Mouse (Mus musculus): ENCODE data around the gene Ror1.

- TF ChIP-seq CTCF (IDR thresholded peaks at IDR 0.05; ENCODE audit: insufficient read depth, low read depth, low read length) (no peak), POLR2A (IDR thresholded peaks at IDR 0.05; ENCODE audit: insufficient read depth, low read depth, low read length) (no peak)
Measured at GRCm38 (mm10) chr4:100409521-100409920, 313.9 kb downstream of the Ror1 start.

Data from olfactory bulb, adult 2 months (tissue).